Mouse (Mus musculus) cerebellum, postnatal 25 days (tissue): ENCODE measurements at regions not wholly inside any gene's neighbourhood (a gene's known extent, or its start where the extent isn't known, plus 50 kb on each side); places are given as distances from the start of the nearest gene placed in this dataset.

Experiments
- DNase-seq, 2 experiments: peaks; one replicate each; pipeline ENCODE4 v3.0.0; 2021; ENCODE audit warnings: mixed read lengths in 2 of 2

- peak in 1 of 2 experiments; percentile 12 for DNase-seq
Observed at GRCm38 (mm10) chr14:59075845-59076745, 66.6 kb downstream of the 1700129C05Rik start.

- DNase-seq = no peak
Observed at GRCm38 (mm10) chr14:59072323-59073039, 70.2 kb downstream of the 1700129C05Rik start.

DNA sequence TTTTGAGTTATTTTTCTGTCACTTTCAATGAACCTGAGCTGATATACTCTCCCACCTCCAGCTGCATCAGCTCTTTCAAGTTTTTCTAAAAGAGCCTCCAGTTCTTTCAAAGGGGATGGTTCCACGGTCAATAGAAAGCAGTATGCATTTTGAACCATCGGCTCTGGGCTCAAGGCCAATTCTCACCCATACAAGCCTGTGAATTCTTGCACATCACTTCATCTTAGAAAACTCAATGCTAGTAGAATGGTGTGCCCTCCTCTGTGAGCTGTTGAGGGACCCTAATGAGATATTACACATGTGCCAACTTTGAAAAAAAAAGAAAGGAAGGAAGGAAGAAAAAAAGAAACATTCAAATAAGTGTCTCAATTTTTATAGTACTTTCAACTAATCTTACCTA, 72.6 kb downstream of the 1700129C05Rik start:
- DNase-seq = no peak

- DNase-seq = no peak
Observed at GRCm38 (mm10) chr14:59066456-59067220, 76.1 kb downstream of the 1700129C05Rik start.

DNA sequence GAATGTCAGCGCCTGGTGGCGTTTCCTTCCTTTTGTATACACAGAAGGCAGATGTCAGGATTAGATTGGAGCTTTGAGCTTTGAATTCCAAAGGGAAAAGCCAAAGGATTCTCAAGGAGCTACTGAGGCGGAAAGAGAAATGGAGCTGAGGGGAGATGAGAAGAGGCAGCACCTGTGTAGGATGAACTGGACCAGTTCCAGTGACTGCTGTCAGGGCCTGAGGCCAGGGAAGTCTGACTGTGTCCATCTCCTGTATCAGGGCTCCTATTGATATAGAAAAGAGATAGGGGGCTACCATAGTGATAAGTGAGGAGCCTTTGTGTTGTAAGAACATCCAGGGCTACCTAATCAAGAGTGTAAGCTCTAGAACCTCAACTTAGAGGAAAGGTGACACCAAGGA, 79.5 kb downstream of the 1700129C05Rik start:
- peak in 1 of 2 experiments; percentile 21 for DNase-seq

GRCm38 (mm10) chr14:59056832-59057231, 85.9 kb downstream of the 1700129C05Rik start:
- no peak for DNase-seq

DNA sequence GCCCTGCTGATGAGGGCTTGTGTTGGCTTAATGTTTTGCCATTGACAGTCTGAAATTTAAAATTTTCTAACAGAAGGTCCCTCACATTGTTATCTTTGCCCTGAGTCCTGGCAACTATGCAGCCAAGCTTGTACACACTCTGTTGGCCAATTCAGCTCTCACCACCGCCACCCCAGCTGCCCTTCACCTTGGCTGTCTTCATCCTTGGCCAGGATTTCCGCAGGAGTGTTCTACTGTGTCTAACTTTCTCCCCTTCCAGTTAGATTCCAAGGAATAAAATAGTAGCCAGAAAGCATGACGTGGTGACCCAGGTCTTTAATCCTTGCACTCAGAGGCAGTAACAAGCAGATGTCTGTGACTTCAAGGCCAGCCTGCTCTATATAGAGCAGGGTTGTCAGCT, 87.4 kb downstream of the 1700129C05Rik start:
- no peak for DNase-seq

GRCm38 (mm10) chr14:59052421-59052820, 90.3 kb downstream of the 1700129C05Rik start:
- DNase-seq = no peak

GRCm38 (mm10) chr14:59051478-59051879, 91.2 kb downstream of the 1700129C05Rik start:
- no peak for DNase-seq

GRCm38 (mm10) chr14:59045687-59046086, 97.0 kb downstream of the 1700129C05Rik start:
- no peak for DNase-seq

DNA sequence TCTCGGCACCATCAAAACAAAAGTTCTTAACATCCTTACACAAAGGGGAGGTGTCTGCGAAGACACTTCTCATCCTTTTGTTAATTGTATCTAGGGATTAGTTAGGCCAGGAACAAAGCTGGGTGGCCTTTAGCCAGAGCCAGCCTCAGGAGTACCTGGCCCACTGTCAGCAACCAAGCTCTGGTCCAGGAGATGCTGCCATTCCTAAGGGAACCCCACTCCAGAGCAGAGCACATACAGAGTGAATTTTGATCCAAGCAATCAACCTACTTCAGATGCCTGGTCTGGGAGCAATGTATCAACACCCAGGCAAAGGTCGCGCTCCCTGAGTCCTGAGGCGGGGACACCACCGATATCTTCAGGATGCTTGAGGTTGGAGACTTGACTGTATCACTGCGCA, 97.5 kb downstream of the 1700129C05Rik start:
- no peak for DNase-seq

DNA sequence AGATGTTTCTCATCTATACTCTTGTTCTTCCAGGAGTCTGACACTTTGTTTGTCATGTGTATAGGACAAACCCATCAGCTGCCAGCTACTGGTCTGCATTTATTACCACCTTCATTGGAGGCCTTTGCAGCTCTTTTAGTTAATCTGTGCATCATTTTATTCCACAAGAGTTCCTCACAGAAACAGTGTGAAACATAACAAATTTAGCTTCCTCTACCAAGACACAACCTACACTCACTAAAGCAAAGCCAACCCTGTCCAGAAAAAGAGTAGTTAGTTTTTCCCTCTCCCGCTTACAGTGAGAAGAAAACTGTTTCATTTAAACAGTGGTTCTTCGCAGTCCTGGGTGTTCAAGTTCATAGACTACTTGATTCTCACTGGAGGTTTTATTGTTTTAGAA, 100.5 kb downstream of the 1700129C05Rik start:
- no peak for DNase-seq

- peak in 1 of 2 experiments; percentile 10 for DNase-seq
Observed at GRCm38 (mm10) chr14:59025757-59026156, 116.9 kb downstream of the 1700129C05Rik start.

- no peak for DNase-seq
Observed at GRCm38 (mm10) chr14:59009534-59009933, 133.2 kb downstream of the 1700129C05Rik start.

DNA sequence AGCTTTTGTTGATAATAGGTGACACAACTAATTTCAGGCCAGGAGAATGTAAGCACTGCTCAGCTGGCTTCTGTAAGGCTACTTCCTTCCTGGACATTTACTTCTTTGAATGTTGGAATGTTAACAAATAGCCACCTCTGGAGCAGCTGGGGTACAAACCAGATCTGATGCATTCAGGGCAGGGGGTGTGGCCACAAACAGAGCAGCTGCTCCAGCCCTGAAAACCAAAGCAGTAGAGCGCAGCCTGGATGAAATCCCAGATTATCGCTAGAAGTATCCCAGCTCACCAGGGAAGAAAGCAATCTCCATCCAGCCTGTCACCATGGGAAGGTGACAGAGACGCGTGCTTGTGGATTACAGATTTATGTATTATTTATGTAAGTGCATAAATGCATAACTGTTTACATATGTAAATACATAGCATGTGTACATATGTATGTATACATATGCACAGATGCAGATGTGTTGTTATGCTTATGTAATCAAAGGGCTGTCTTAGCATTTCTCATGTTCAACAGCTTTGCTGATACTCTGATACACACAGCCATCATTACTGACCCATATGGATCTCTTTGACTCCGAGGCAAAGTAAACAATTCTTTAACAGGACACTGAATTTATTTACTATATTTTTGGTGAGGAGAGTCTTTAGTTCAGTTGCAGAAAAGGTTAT, 143.5 kb downstream of the 1700129C05Rik start:
- no peak for DNase-seq

DNA sequence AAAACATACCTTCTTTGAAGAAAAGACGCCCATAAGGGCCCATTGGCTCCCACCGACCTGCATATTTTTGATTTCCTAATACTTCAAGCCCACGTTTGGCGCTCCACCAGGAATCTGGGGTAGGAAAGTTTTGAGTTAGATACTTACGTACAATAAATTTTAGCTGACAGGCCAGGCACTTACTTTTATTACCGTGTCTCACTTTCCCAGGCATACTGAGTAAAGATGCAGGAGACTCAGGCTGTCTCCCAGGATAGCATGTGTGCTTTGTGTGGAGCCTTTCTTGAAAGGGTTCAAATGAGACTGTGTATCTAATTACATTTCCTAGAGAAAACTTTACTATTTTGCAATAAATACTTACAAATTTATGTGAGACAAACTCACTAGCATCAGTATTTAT, 147.7 kb downstream of the 1700129C05Rik start:
- no peak for DNase-seq

DNA sequence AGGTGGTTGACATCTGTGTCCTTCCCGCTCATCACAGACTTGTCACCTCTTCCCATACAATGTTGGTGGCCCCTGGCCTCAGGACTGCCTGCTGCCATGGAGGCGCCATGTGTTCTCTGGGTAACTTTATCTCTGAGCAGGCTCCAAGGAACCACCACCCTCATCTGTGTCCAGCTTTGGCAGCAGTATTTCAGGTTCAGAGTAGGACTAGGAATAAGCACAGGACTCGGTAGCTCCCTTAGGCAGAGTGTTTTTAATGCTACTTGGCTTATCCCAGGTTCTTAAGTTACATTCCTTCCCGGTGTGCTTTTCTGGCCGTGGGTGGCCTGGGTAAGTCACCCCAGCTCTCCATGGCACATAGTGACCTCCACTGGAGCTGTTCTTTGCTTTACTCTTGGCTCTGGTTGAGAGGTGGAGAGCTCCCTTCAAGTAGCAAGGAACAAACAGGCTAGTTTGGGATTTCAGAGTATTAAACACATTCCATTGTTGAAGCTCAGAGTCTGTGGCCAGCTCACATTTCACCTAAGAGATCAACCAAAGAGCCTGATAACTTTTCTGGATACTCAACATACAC, 153.0 kb downstream of the 1700129C05Rik start:
- DNase-seq = no peak

- no peak for DNase-seq
Observed at GRCm38 (mm10) chr14:58987688-58988087, 155.0 kb downstream of the 1700129C05Rik start.

DNA sequence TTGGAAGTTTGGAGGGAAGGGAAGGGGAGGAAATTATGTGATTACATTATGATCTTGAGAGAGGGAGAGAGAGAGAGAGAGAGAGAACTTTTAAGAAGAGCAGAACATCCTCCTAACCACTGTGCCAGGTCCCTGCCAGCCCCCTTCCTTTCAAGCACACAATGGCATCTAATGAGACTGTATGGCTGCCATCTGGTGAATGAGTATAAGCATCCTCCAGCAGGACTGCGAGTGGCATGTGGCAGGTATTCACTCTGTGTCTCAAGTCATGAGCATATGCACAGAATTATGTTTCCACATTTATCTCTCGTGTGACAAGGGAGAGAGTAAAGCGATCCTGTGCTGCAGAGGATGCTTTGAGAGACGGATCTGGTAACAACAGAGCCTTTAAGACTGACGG, 156.9 kb downstream of the 1700129C05Rik start:
- no peak for DNase-seq

- DNase-seq = no peak
Observed at GRCm38 (mm10) chr14:58976791-58977190, 165.9 kb downstream of the 1700129C05Rik start.

- no peak for DNase-seq
Observed at GRCm38 (mm10) chr14:58969248-58969647, 173.4 kb downstream of the 1700129C05Rik start.

GRCm38 (mm10) chr14:58967975-58968374, 174.7 kb downstream of the 1700129C05Rik start:
- no peak for DNase-seq
